Mouse (Mus musculus): Measurements from ENCODE around the gene Cdh5. TPM values are rescaled to one million over a fixed set of nuclear protein-coding genes. Genes with fewer than 3 reads are reported as not detected.

The Cdh5 gene
- polyA plus RNA-seq, 1 experiment from 2014 or later: 18.0 TPM

Other genes starting within 250 kb of the Cdh5 start
- 0.63 and 0.66 TPM in 2 replicates for gene Bean1, start 68.8 kb downstream of the Cdh5 start, polyA plus RNA-seq (2014; fragmentation: Nextera tagmentation; extraction: Ambion mirVana)
- gene Tk2, start 146.9 kb downstream of the Cdh5 start, polyA plus RNA-seq (2014; fragmentation: Nextera tagmentation; extraction: Ambion mirVana): 35.9 and 37.0 TPM in 2 replicates
- gene Cklf, start 149.2 kb downstream of the Cdh5 start, polyA plus RNA-seq (2014; fragmentation: Nextera tagmentation; extraction: Ambion mirVana): 35.0 and 37.2 TPM in 2 replicates
- gene Cmtm2a, start 191.6 kb downstream of the Cdh5 start, polyA plus RNA-seq (2014; fragmentation: Nextera tagmentation; extraction: Ambion mirVana): not detected in 2 replicates
- gene Gm45711, start 208.5 kb downstream of the Cdh5 start, polyA plus RNA-seq (2014; fragmentation: Nextera tagmentation; extraction: Ambion mirVana): not detected in 2 replicates
- gene Cmtm1, start 208.5 kb downstream of the Cdh5 start, polyA plus RNA-seq (2014; fragmentation: Nextera tagmentation; extraction: Ambion mirVana): not detected in 2 replicates
- gene Gm11020, start 219.9 kb downstream of the Cdh5 start, polyA plus RNA-seq (2014; fragmentation: Nextera tagmentation; extraction: Ambion mirVana): not detected in 2 replicates
- not detected in 2 replicates for gene Cmtm2b, start 220.6 kb downstream of the Cdh5 start, polyA plus RNA-seq (2014; fragmentation: Nextera tagmentation; extraction: Ambion mirVana)
- gene Cmtm3, start 237.8 kb downstream of the Cdh5 start, polyA plus RNA-seq (2014; fragmentation: Nextera tagmentation; extraction: Ambion mirVana): 70.3 and 74.3 TPM in 2 replicates